Mouse (Mus musculus) heart, postnatal 10 days (tissue): ENCODE results near the gene Ralgapa1. TPM values are rescaled to one million over a fixed set of nuclear protein-coding genes. Genes with fewer than 3 reads are reported as not detected.
"Not testable (repeated sequence)": the region's sequence is repeated elsewhere in the genome, so short reads cannot be mapped to it uniquely, and the experiment has no call there.

Experiments used
- DNase-seq, 2 experiments: peaks; one replicate each; pipeline ENCODE4 v3.0.0; 2021
- intact Hi-C: fragments of 180-260 bp; cut with DNase I; formaldehyde crosslinking; loops from one replicate; pipeline ENCODE4 v1.15.1; 2025
- total RNA-seq, 2 experiments: library from RNA; stranded (reverse); gene quantifications; 2 replicates each; pipeline ENCODE4 v1.2.3; 2021

The Ralgapa1 gene
- total RNA-seq, 2 experiments from 2014 or later, result 56.1 to 64.5 TPM

GRCm38 (mm10) chr12:55600503-55600994 lies 220.4 kb downstream of the Ralgapa1 start:
- DNase-seq, result peak in 1 of 2 experiments; percentile 0
- intact Hi-C loops, result no loop called here

- DNase-seq, result peak; percentile 79 to 85
Measured at GRCm38 (mm10) chr12:55599639-55600502, 221.1 kb downstream of the Ralgapa1 start.

GRCm38 (mm10) chr12:55598887-55599561 lies 221.9 kb downstream of the Ralgapa1 start, which contains the start of gene Insm2:
Gene Insm2 (plus strand): TSS chr12:55599427.
- peak; percentile 1 to 2 for DNase-seq
- intact Hi-C loops, result no loop called here

More at GRCm38 (mm10) chr12:55599639-55600502, 221.1 kb downstream of the Ralgapa1 start:
- intact Hi-C loops, result no loop called here

GRCm38 (mm10) chr12:55598537-55598886 lies 222.5 kb downstream of the Ralgapa1 start:
- DNase-seq, result no peak
- intact Hi-C loops, result no loop called here

- DNase-seq, intact Hi-C loops: not testable (repeated sequence)
Measured at GRCm38 (mm10) chr12:55586936-55587335, 234.0 kb downstream of the Ralgapa1 start.

- intact Hi-C loops, result no loop called here
- DNase-seq, result peak in 1 of 2 experiments; percentile 11
Measured at GRCm38 (mm10) chr12:55573794-55574193, 247.2 kb downstream of the Ralgapa1 start.

- DNase-seq, result no peak
- intact Hi-C loops, result no loop called here
Measured at GRCm38 (mm10) chr12:55573089-55573488, 247.9 kb downstream of the Ralgapa1 start.

GRCm38 (mm10) chr12:55571661-55572060 lies 249.3 kb downstream of the Ralgapa1 start:
- intact Hi-C loops, result no loop called here
- no peak for DNase-seq

- intact Hi-C loops, result no loop called here
- no peak for DNase-seq
Measured at GRCm38 (mm10) chr12:55571181-55571580, 249.8 kb downstream of the Ralgapa1 start.

GRCm38 (mm10) chr12:55570646-55571045 lies 250.3 kb downstream of the Ralgapa1 start:
- intact Hi-C loops, result no loop called here
- DNase-seq, result no peak

GRCm38 (mm10) chr12:55569676-55570075 lies 251.3 kb downstream of the Ralgapa1 start:
- peak in 1 of 2 experiments; percentile 7 for DNase-seq

GRCm38 (mm10) chr12:55568466-55568865 lies 252.5 kb downstream of the Ralgapa1 start:
- intact Hi-C loops, result no loop called here
- DNase-seq, result no peak

More at GRCm38 (mm10) chr12:55569676-55570075, 251.3 kb downstream of the Ralgapa1 start:
- intact Hi-C loops, result no loop called here

- no peak for DNase-seq
- intact Hi-C loops, result no loop called here
Measured at GRCm38 (mm10) chr12:55566837-55567236, 254.1 kb downstream of the Ralgapa1 start.

GRCm38 (mm10) chr12:55565867-55566266 lies 255.1 kb downstream of the Ralgapa1 start:
- DNase-seq, result no peak

GRCm38 (mm10) chr12:55565206-55565605 lies 255.8 kb downstream of the Ralgapa1 start, which contains the start of gene Aldoart2:
Gene Aldoart2 (plus strand): TSS chr12:55565239.
- no peak for DNase-seq
- intact Hi-C loops, result no loop called here

More at GRCm38 (mm10) chr12:55565867-55566266, 255.1 kb downstream of the Ralgapa1 start:
- intact Hi-C loops, result no loop called here

- intact Hi-C loops, result no loop called here
- DNase-seq, result no peak
Measured at GRCm38 (mm10) chr12:55564187-55564963, 256.6 kb downstream of the Ralgapa1 start.

GRCm38 (mm10) chr12:55563742-55564141 lies 257.2 kb downstream of the Ralgapa1 start:
- intact Hi-C loops, result no loop called here
- DNase-seq, result no peak

GRCm38 (mm10) chr12:55560025-55560690 lies 260.8 kb downstream of the Ralgapa1 start:
- DNase-seq, result peak in 1 of 2 experiments; percentile 12

GRCm38 (mm10) chr12:55559184-55559855 lies 261.6 kb downstream of the Ralgapa1 start:
- intact Hi-C loops, result no loop called here
- DNase-seq, result no peak

More at GRCm38 (mm10) chr12:55560025-55560690, 260.8 kb downstream of the Ralgapa1 start:
- intact Hi-C loops, result no loop called here
